Mouse (Mus musculus): Measurements from ENCODE around the gene Erc2. TPM values are rescaled to one million over a fixed set of nuclear protein-coding genes. Genes with fewer than 3 reads are reported as not detected.

Gene Erc2
- total RNA-seq, 2 experiments from 2014 or later, result 0.28 to 0.54 TPM

- no peak for DNase-seq
- intact Hi-C loops (cut with DNase I), result no loop called here
Measured at GRCm38 (mm10) chr14:28267367-28267766, 645.1 kb downstream of the Erc2 start.

GRCm38 (mm10) chr14:28271846-28272245 lies 649.6 kb downstream of the Erc2 start:
- intact Hi-C loops (cut with DNase I), result no loop called here
- DNase-seq, result no peak

- intact Hi-C loops (cut with DNase I), result no loop called here
- DNase-seq, result no peak
Measured at GRCm38 (mm10) chr14:28273669-28274068, 651.4 kb downstream of the Erc2 start.

- intact Hi-C loops (cut with DNase I), result no loop called here
- no peak for DNase-seq
Measured at GRCm38 (mm10) chr14:28274826-28275225, 652.6 kb downstream of the Erc2 start.

- DNase-seq, result no peak
- intact Hi-C loops (cut with DNase I), result no loop called here
Measured at GRCm38 (mm10) chr14:28278951-28279350, 656.7 kb downstream of the Erc2 start.

- intact Hi-C loops (cut with DNase I), result loop anchor here (5.0 kb wide), 1 partner anchor 227 kb away; no protein-coding TSS in a partner anchor
- DNase-seq, result no peak
Measured at GRCm38 (mm10) chr14:28280376-28280775, 658.1 kb downstream of the Erc2 start.

GRCm38 (mm10) chr14:28283319-28284095 lies 661.3 kb downstream of the Erc2 start:
- intact Hi-C loops (cut with DNase I), result loop anchor here (5.0 kb wide), 1 partner anchor 224 kb away; no protein-coding TSS in a partner anchor
- DNase-seq, result peak; percentile 36 to 48

GRCm38 (mm10) chr14:28286511-28286910 lies 664.3 kb downstream of the Erc2 start:
- intact Hi-C loops (cut with DNase I), result no loop called here
- peak in 1 of 2 experiments; percentile 8 for DNase-seq

- no peak for DNase-seq
- intact Hi-C loops (cut with DNase I), result no loop called here
Measured at GRCm38 (mm10) chr14:28288196-28288595, 666.0 kb downstream of the Erc2 start.

GRCm38 (mm10) chr14:28288926-28289325 lies 666.7 kb downstream of the Erc2 start:
- no peak for DNase-seq
- intact Hi-C loops (cut with DNase I), result no loop called here

GRCm38 (mm10) chr14:28293921-28294320 lies 671.7 kb downstream of the Erc2 start:
- DNase-seq, result no peak
- intact Hi-C loops (cut with DNase I), result no loop called here

- intact Hi-C loops (cut with DNase I), result no loop called here
- DNase-seq, result no peak
Measured at GRCm38 (mm10) chr14:28295145-28295544, 672.9 kb downstream of the Erc2 start.

GRCm38 (mm10) chr14:28300095-28300494 lies 677.9 kb downstream of the Erc2 start:
- no peak for DNase-seq
- intact Hi-C loops (cut with DNase I), result no loop called here

GRCm38 (mm10) chr14:28301251-28301650 lies 679.0 kb downstream of the Erc2 start:
- intact Hi-C loops (cut with DNase I), result no loop called here
- DNase-seq, result no peak

- no peak for DNase-seq
- intact Hi-C loops (cut with DNase I), result no loop called here
Measured at GRCm38 (mm10) chr14:28304131-28304530, 681.9 kb downstream of the Erc2 start.

- intact Hi-C loops (cut with DNase I), result no loop called here
- no peak for DNase-seq
Measured at GRCm38 (mm10) chr14:28308661-28309060, 686.4 kb downstream of the Erc2 start.

- intact Hi-C loops (cut with DNase I), result no loop called here
- DNase-seq, result no peak
Measured at GRCm38 (mm10) chr14:28316851-28317250, 694.6 kb downstream of the Erc2 start.

- peak in 1 of 2 experiments; percentile 13 for DNase-seq
- intact Hi-C loops (cut with DNase I), result no loop called here
Measured at GRCm38 (mm10) chr14:28321916-28322534, 699.8 kb downstream of the Erc2 start.

- intact Hi-C loops (cut with DNase I), result no loop called here
- DNase-seq, result no peak
Measured at GRCm38 (mm10) chr14:28323243-28323642, 701.0 kb downstream of the Erc2 start.

- intact Hi-C loops (cut with DNase I), result no loop called here
- no peak for DNase-seq
Measured at GRCm38 (mm10) chr14:28323727-28324126, 701.5 kb downstream of the Erc2 start.

GRCm38 (mm10) chr14:28326456-28326855 lies 704.2 kb downstream of the Erc2 start:
- intact Hi-C loops (cut with DNase I), result no loop called here
- no peak for DNase-seq

GRCm38 (mm10) chr14:28328512-28328911 lies 706.3 kb downstream of the Erc2 start:
- DNase-seq, result no peak
- intact Hi-C loops (cut with DNase I), result no loop called here
